Mouse (Mus musculus) CH12.LX (cell line): ENCODE results near the gene Gapdhs. TPM values are rescaled to one million over a fixed set of nuclear protein-coding genes. Genes with fewer than 3 reads are reported as not detected.

ENCODE experiments used
- DNase-seq: peaks from one replicate; pipeline ENCODE4 v3.0.0-alpha.2; 2013; ENCODE audit errors: extremely low read depth
- H3K27ac ChIP-seq: 2 replicates; pipeline ENCODE4 v1.5.1; 2012; ENCODE audit warnings: low read depth, mild to moderate bottlenecking, control low read depth, moderate library complexity; ENCODE audit not compliant: insufficient read depth
- H3K27me3 ChIP-seq: replicated peaks from 2 replicates; pipeline ENCODE3; 2012; ENCODE audit warnings: inconsistent platforms
- H3K36me3 ChIP-seq, 2 experiments: replicated peaks in 1 of 2; 2 replicates each; pipeline versions ENCODE3 to v1.6.1; 2012; ENCODE audit warnings: inconsistent platforms in 1 of 2, low read length in 1 of 2, mild to moderate bottlenecking in 1 of 2, mixed read lengths in 1 of 2, moderate library complexity in 1 of 2; ENCODE audit not compliant: control insufficient read depth in 1 of 2, insufficient read depth in 1 of 2
- H3K4me1 ChIP-seq, 2 experiments: 2 replicates each; pipeline ENCODE4 v1.6.1; 2012; ENCODE audit warnings: inconsistent platforms in 1 of 2, moderate library complexity in 1 of 2; ENCODE audit not compliant: insufficient read depth in 2 of 2, control insufficient read depth in 1 of 2
- H3K4me2 ChIP-seq: 2 replicates; pipeline ENCODE4 v1.6.1; 2012; ENCODE audit warnings: low read depth, mild to moderate bottlenecking, control low read depth; ENCODE audit not compliant: poor library complexity, insufficient read depth, severe bottlenecking
- H3K4me3 ChIP-seq, 3 experiments: fragments of 150-350 bp in 1 of 3; sonication (generic) in 1 of 3; replicated peaks in 1 of 3; 2 replicates each; pipeline versions ENCODE3 to v1.5.1; 2011 to 2012; ENCODE audit warnings: low read depth in 2 of 3, low read length in 2 of 3, mild to moderate bottlenecking in 2 of 3, moderate library complexity in 2 of 3, control low read depth in 1 of 3, improper control_type of control experiment in 1 of 3, inconsistent platforms in 1 of 3, mixed read lengths in 1 of 3; ENCODE audit not compliant: poor library complexity in 1 of 3
- H3K79me2 ChIP-seq: replicated peaks from 2 replicates; pipeline ENCODE4 v1.6.1; 2012; ENCODE audit warnings: mild to moderate bottlenecking, moderate library complexity; ENCODE audit not compliant: control insufficient read depth, poor library complexity, insufficient read depth, severe bottlenecking; ENCODE audit errors: extremely low read depth
- H3K9ac ChIP-seq: 2 replicates; pipeline ENCODE4 v1.6.1; 2012; ENCODE audit warnings: low read depth, mild to moderate bottlenecking, control low read depth, moderate library complexity; ENCODE audit not compliant: insufficient read depth
- H3K9me3 ChIP-seq: replicated peaks from 2 replicates; pipeline ENCODE3; 2012; ENCODE audit warnings: low read length, inconsistent platforms, mixed read lengths
- BHLHE40 ChIP-seq: IDR thresholded peaks from 2 replicates; pipeline ENCODE4 v1.6.1; 2011; ENCODE audit warnings: mild to moderate bottlenecking, low read depth, low read length, improper control_type of control experiment
- CHD1 ChIP-seq: IDR thresholded peaks from 2 replicates; pipeline ENCODE4 v1.6.1; 2012; ENCODE audit warnings: low read depth, low read length, improper control_type of control experiment, inconsistent platforms
- CTCF ChIP-seq, 2 experiments: IDR thresholded peaks in 1 of 2; conservative IDR thresholded peaks in 1 of 2; 2 replicates each; pipeline ENCODE4 v1.5.1; 2011 to 2012; ENCODE audit warnings: low read depth in 2 of 2, low read length in 2 of 2, improper control_type of control experiment in 1 of 2, inconsistent platforms in 1 of 2, mild to moderate bottlenecking in 1 of 2, moderate library complexity in 1 of 2
- ELF1 ChIP-seq: IDR thresholded peaks from 2 replicates; pipeline ENCODE4 v1.6.1; 2014; ENCODE audit warnings: low read depth, mild to moderate bottlenecking, inconsistent platforms, low read length, improper control_type of control experiment
- EP300 ChIP-seq: IDR thresholded peaks from 2 replicates; pipeline ENCODE4 v1.6.1; 2011; ENCODE audit warnings: low read length, improper control_type of control experiment
- GABPA ChIP-seq: IDR thresholded peaks from 2 replicates; pipeline ENCODE4 v1.6.1; 2012; ENCODE audit warnings: low read depth, low read length, improper control_type of control experiment, inconsistent platforms; ENCODE audit not compliant: insufficient replicate concordance
- HCFC1 ChIP-seq: IDR thresholded peaks from 2 replicates; pipeline ENCODE4 v1.6.1; 2012; ENCODE audit warnings: low read depth, mild to moderate bottlenecking, inconsistent platforms, low read length, improper control_type of control experiment
- JUND ChIP-seq: conservative IDR thresholded peaks from 2 replicates; pipeline ENCODE4 v1.6.1; 2011; ENCODE audit warnings: low read depth, low read length, improper control_type of control experiment
- KAT2A ChIP-seq: IDR thresholded peaks from 2 replicates; pipeline ENCODE4 v1.6.1; 2012; ENCODE audit warnings: low read length, improper control_type of control experiment, inconsistent platforms; ENCODE audit not compliant: insufficient replicate concordance
- MAFK ChIP-seq: IDR thresholded peaks from 2 replicates; pipeline ENCODE4 v1.6.1; 2011; ENCODE audit warnings: low read length, improper control_type of control experiment; ENCODE audit not compliant: insufficient replicate concordance
- MAX ChIP-seq: IDR thresholded peaks from 2 replicates; pipeline ENCODE4 v1.6.1; 2011; ENCODE audit warnings: low read length, improper control_type of control experiment
- MEF2A ChIP-seq: IDR thresholded peaks from 2 replicates; pipeline ENCODE4 v1.6.1; 2014; ENCODE audit warnings: low read depth, mild to moderate bottlenecking, inconsistent platforms, low read length, improper control_type of control experiment, borderline replicate concordance
- MXI1 ChIP-seq: IDR thresholded peaks from 2 replicates; pipeline ENCODE4 v1.6.1; 2011; ENCODE audit warnings: mild to moderate bottlenecking, low read depth, low read length, improper control_type of control experiment
- MYC ChIP-seq: IDR thresholded peaks from 2 replicates; pipeline ENCODE4 v1.6.1; 2011; ENCODE audit warnings: low read depth, mild to moderate bottlenecking, improper control_type of control experiment, low read length
- NELFE ChIP-seq: IDR thresholded peaks from 2 replicates; pipeline ENCODE4 v1.6.1; 2011; ENCODE audit warnings: low read depth, low read length, improper control_type of control experiment
- POLR2A ChIP-seq: IDR thresholded peaks from 2 replicates; pipeline ENCODE4 v1.6.1; 2011; ENCODE audit warnings: low read depth, mild to moderate bottlenecking, improper control_type of control experiment, low read length
- RCOR1 ChIP-seq: conservative IDR thresholded peaks from 2 replicates; pipeline ENCODE4 v1.6.1; 2012; ENCODE audit warnings: low read depth, mild to moderate bottlenecking, inconsistent platforms, low read length, improper control_type of control experiment
- SIN3A ChIP-seq: IDR thresholded peaks from 2 replicates; pipeline ENCODE4 v1.6.1; 2012; ENCODE audit warnings: low read length, improper control_type of control experiment, inconsistent platforms
- SMC3 ChIP-seq: IDR thresholded peaks from 2 replicates; pipeline ENCODE4 v1.6.1; 2011; ENCODE audit warnings: low read depth, low read length, improper control_type of control experiment
- UBTF ChIP-seq: IDR thresholded peaks from 2 replicates; pipeline ENCODE4 v1.6.1; 2012; ENCODE audit warnings: low read depth, mild to moderate bottlenecking, inconsistent platforms, low read length, improper control_type of control experiment, moderate library complexity
- USF1 ChIP-seq: IDR thresholded peaks from 2 replicates; pipeline ENCODE4 v1.6.1; 2014; ENCODE audit warnings: low read depth, mild to moderate bottlenecking, inconsistent platforms, low read length, improper control_type of control experiment
- USF2 ChIP-seq: conservative IDR thresholded peaks from 2 replicates; pipeline ENCODE4 v1.6.1; 2011; ENCODE audit warnings: low read depth, low read length, improper control_type of control experiment
- ZMIZ1 ChIP-seq: IDR thresholded peaks from 2 replicates; pipeline ENCODE4 v1.6.1; 2012; ENCODE audit warnings: low read depth, mild to moderate bottlenecking, inconsistent platforms, low read length, improper control_type of control experiment
- ZNF384 ChIP-seq: IDR thresholded peaks from 2 replicates; pipeline ENCODE4 v1.6.1; 2012; ENCODE audit warnings: low read depth, low read length, improper control_type of control experiment, inconsistent platforms
- dilution Hi-C: fragments of 300-500 bp; cut with MboI; formaldehyde crosslinking; loops from 2 replicates; pipeline ENCODE4 v1.14.3; 2020; ENCODE audit warnings: low sequenced_read_pairs; ENCODE audit not compliant: extremely low pct_unique_long_range_greater_than_20kb, extremely low pct_ligation_motif_present
- in situ Hi-C: fragments of 300-500 bp; cut with MboI; formaldehyde crosslinking; loops from 3 replicates; pipeline ENCODE4 v1.14.3; 2019; ENCODE audit warnings: low sequenced_read_pairs, low pct_ligation_motif_present, low pct_unique_long_range_greater_than_20kb, mixed read lengths
- polyA plus RNA-seq: library from polyadenylated mRNA; unstranded; fragments of >175 nt; gene quantifications from 2 replicates; pipeline ENCODE4 v1.2.1, GENCODE M21; 2012; ENCODE audit warnings: low read depth; ENCODE audit not compliant: insufficient read length
- total RNA-seq, 2 experiments: library from RNA; depleted of rRNA; stranded (reverse); fragments of 300-350 nt in 1 of 2; fragments of >200 nt in 1 of 2; gene quantifications; 2 replicates each; pipeline ENCODE4 v1.2.3; 2012 to 2014

The Gapdhs gene
- total and polyA plus RNA-seq, 3 experiments = 0.89 to 1.7 TPM; not detected in 1

GRCm38 (mm10) chr7:30728739-30729395 lies 14.6 kb downstream of the Gapdhs start:
- peak; percentile 65; the same call in 1 of the 2 replicates for TF ChIP-seq MYC
- TF ChIP-seq MEF2A = no peak
- TF ChIP-seq EP300 = 0 out of 2 replicates have a peak, but pooled peaks have one; percentile 19
- TF ChIP-seq JUND = no peak
- TF ChIP-seq MAX = peak; percentile 77
- TF ChIP-seq USF1 = peak; percentile 77
- peak in 1 of 2 experiments; percentile 38; a peak in 1 of 4 replicates for TF ChIP-seq CTCF (conservative IDR thresholded peaks at IDR 0.05 in 1 of 2, IDR thresholded peaks at IDR 0.05 in 1 of 2; ENCODE audit: low read depth in 2 of 2, low read length in 2 of 2)
- no peak for TF ChIP-seq UBTF
- 0 out of 2 replicates have a peak, but pooled peaks have one; percentile 15 for TF ChIP-seq ELF1
- no peak for TF ChIP-seq RCOR1
- TF ChIP-seq HCFC1 = 0 out of 2 replicates have a peak, but pooled peaks have one; percentile 18
- TF ChIP-seq MAFK = peak; percentile 54; the same call in 1 of the 2 replicates
- TF ChIP-seq BHLHE40 = peak; percentile 79
- 0 out of 2 replicates have a peak, but pooled peaks have one; percentile 16 for TF ChIP-seq KAT2A
- peak; percentile 79 for TF ChIP-seq USF2
- TF ChIP-seq, all 38 proteins: peak for 11
- H3K27ac ChIP-seq = peak overlapping the region; percentile 90

DNA sequence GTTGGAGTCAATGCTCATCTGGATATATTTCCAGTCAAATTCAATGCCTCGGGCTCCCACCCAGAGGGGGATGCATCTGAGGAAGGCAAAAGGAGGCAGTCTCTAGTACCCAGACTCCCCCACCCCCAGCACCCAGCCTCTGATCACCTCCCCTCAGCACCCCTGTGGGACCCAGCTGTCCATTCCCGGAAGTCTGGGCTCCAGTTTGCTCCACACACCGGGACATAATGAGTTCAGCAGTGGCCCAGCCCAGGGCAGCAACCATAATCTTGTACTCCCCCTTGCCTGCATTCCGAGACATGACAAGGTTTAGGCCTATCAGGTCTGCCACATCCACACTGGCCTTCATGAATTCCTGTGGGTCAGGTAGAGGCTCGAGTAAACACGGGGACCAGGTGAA lies 15.3 kb downstream of the Gapdhs start:
- Histone ChIP-seq H3K4me3 (peak overlapping the region; percentile 67 to 78 (median 73)), H3K4me2 (peak overlapping the region; percentile 91), H3K9ac (peak overlapping the region; percentile 77), H3K79me2 (no peaks in the 10 kb centered on the region), H3K27me3 (no peaks in the 10 kb centered on the region), H3K4me1 (peaks cover 25 to 61% of the 10 kb centered on the region in 2 experiments), H3K36me3 (peaks cover 16 to 59% of the 10 kb centered on the region in 2 experiments), H3K27ac (no peak overlapping the region), H3K9me3 (no peaks in the 10 kb centered on the region)
- DNase-seq = no peak
- in situ Hi-C loops = no loop called here
- dilution Hi-C loops = no loop called here
- TF ChIP-seq GABPA (no peak), CHD1 (no peak), POLR2A (no peak), SIN3A (no peak), KAT2A (no peak), ELF1 (no peak), MAX (no peak), RCOR1 (no peak), ZMIZ1 (no peak), SMC3 (no peak), BHLHE40 (no peak), MXI1 (no peak), ZNF384 (no peak), NELFE (no peak)

More at GRCm38 (mm10) chr7:30728739-30729395, 14.6 kb downstream of the Gapdhs start:
- Histone ChIP-seq H3K9ac (peak overlapping the region; percentile 77), H3K4me1 (peaks cover 20 to 61% of the 10 kb centered on the region in 2 experiments), H3K79me2 (no peaks in the 10 kb centered on the region), H3K36me3 (peaks cover 16 to 65% of the 10 kb centered on the region in 2 experiments), H3K9me3 (no peaks in the 10 kb centered on the region), H3K4me2 (peak overlapping the region; percentile 91), H3K27me3 (no peaks in the 10 kb centered on the region), H3K4me3 (peak overlapping the region; percentile 67 to 78 (median 73))
- DNase-seq = peak; percentile 36
- in situ Hi-C loops (no loop called here), dilution Hi-C loops (no loop called here)
